Mouse (Mus musculus) spleen, embryonic (tissue): ENCODE measurements around the gene Samd14.

Experiments
- CTCF ChIA-PET: fragments of 350-600 bp; sonication (Branson Sonifier 250); formaldehyde crosslinking; loops from one replicate; lab custom pipeline; 2022; lab: Charles Lee

Samd14 gene

DNA sequence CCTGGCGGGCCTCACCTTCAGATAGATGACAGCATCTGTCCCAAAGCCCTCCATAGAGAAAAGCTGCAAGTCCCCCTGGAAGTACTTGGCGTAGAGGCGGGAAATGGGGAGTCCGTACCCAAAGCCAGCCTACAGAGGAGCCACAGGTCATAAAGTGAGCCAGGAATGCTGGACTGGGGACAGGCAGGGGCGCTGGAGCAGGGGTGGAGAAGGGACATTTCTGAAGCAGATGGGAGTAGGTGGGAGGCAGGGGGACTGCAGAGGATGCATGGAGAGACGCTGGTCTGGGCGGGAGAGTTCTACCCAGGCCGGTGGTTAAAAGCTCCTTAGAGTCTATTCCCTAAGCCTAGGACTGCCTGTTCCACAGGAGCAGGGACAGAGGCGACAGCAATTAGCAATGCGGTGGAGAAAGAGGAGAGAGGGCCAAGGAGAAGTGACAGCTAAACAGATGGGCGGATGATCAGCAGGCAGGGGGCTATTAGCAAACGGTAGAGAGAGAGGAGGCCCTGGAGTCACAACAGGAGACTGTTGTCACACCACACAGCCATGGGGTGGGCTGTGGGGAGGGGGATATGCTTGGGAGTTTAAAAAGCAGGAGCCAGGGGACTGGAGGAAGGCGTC lies 18.3 kb downstream of the Samd14 start:
- CTCF ChIA-PET: no interaction called here

DNA sequence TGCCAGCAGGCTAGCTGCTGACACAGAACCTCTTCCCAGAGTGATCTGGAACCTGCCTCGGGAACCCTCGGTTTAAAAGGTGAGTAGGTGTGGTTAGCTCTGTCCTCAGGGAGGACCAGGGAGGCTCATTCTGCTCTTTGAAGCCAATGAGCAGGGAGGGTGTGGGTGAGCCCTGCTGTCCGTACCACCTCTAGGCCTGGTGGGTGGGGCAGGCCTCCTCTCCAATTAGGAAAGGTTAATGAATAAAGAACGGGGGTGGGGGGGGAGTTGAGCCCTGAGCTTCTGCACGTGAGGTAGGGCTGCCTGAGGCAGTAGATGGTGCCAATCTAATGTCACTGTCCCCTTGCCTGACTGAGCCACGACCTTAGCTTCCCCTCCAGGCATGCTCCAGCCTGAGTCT lies 23.3 kb downstream of the Samd14 start:
- CTCF ChIA-PET: interaction anchor here (0.6 to 1.1 kb wide), 2 partner anchors 14 to 63 kb away, joined by 3 to 4 read pairs; no protein-coding TSS in a partner anchor

- CTCF ChIA-PET: interaction anchor here (0.6 to 1.1 kb wide), 2 partner anchors 13 to 64 kb away, joined by 3 to 4 read pairs; no protein-coding TSS in a partner anchor
These were observed 23.9 kb downstream of the Samd14 start for GRCm38 (mm10) chr11:95033617-95034016.

DNA sequence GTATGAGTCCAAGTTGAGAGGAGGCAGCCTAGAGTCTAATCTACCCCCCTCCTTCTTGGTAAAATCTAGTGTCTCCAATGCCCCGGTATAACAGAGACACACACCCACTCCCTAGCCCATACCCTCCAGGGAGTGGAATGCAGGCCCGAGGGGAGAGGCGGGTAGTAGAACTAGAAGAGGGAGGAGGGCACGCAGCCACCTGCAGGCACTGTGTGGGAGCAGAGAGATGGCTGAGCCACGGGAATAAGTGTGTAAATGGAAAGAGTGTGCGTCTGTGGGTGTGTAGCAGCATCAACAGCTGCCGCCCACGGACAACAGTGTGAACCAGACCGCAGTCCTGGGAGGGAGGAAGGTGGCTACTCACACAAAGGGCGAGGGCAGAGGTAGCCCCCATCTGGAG lies 25.2 kb downstream of the Samd14 start:
- CTCF ChIA-PET: no interaction called here

DNA sequence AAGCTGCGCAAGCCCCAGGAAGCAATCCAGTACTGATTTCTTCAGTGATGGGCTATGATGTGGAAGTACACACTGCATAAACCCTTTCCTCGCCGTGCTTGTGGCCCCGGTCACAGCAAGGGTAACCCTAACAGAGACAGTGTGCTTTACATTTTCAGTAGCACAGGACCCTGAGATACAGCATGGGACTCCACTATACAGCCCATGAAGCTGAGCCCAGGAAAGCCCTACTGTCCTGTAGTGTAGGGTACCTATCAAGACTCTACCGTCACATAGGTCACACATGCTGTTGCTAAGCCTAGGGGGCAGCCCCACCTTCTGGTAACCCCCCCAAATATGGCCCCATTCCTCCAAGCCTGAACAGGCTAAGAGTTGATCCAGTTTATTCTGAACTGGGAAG lies 26.8 kb downstream of the Samd14 start:
- CTCF ChIA-PET: no interaction called here

- CTCF ChIA-PET: no interaction called here
These were observed 27.6 kb downstream of the Samd14 start for GRCm38 (mm10) chr11:95037306-95037705.

DNA sequence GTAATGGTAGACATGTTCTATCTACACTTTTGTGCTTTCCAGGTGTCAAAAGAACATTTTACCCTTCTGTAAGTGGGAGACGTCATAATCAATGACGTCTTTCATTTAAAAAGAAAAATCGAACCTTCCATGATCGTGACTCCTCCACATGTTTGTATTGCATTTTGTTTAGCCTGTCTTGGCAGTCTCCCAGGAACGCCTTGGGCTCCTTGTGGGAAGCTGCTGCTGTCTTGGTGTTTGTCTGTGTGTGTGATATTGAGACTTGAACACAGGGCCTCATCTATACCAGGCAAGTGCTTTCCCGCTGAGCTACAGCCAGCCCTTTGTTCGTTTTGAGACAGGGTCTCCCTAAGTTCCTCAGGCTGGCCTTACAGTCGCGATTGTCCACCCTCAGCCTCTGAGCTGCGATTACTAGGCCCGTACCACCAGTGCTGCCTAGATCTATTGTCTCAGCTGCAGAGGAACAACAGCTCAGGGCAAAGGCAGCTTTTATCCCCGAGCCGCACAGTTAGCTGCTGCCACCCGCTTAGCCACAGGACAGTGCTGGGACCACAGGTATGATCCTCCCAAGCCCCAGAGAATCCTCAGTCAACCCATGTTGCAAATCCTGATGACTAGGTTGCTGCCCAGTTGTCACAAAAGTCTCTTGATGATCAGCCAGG lies 28.6 kb downstream of the Samd14 start:
- CTCF ChIA-PET: no interaction called here

- CTCF ChIA-PET: no interaction called here
These were observed 29.4 kb downstream of the Samd14 start for GRCm38 (mm10) chr11:95038818-95039655.

DNA sequence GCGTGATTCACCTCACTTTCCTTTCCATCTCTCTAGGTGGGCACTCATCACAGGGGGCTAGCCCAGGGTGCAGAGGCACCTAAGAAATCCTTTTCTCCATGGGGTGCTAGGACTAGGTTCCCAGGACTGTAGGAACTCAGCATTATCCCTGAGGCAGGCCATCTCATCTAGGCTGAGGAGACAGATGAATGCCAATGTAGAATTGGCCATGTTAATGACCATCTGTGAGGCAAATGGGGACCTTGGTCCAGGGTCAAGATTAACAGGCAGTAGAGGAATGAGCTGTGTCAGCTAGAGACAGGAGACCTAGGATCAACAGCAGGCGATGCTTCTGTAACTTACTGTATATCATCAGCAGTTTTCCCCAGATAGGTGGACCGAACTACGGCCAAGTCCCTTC lies 30.1 kb downstream of the Samd14 start:
- CTCF ChIA-PET: no interaction called here

- CTCF ChIA-PET: no interaction called here
These were observed 30.9 kb downstream of the Samd14 start for GRCm38 (mm10) chr11:95040491-95041138.

DNA sequence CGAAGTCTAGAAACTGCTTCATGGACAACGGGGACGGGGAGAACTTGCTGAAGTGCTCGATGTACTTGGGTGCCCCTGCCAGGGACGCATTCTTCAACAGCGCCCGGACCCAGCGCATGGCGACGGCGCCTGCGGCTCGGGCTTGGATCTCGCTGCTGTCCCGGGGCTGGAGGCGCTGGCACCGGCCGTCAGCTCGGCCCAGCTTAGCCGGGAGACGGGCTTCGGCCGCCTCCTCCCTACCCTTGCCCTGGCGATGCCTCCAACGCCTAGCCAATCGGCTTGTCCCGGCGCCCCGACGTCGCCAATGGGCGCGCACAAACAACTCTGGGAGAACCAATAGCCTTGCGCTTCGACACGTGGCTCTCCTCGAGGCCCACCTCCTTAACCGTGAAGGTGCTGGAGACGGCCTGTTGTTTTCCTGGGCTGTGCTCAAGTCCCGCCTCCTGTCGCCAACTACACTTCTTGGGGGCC lies 31.5 kb downstream of the Samd14 start, which contains the start of gene Pdk2:
TSS of gene Pdk2 (minus strand) at position 216 of the 471 bp plus-strand sequence.
- CTCF ChIA-PET: no interaction called here

DNA sequence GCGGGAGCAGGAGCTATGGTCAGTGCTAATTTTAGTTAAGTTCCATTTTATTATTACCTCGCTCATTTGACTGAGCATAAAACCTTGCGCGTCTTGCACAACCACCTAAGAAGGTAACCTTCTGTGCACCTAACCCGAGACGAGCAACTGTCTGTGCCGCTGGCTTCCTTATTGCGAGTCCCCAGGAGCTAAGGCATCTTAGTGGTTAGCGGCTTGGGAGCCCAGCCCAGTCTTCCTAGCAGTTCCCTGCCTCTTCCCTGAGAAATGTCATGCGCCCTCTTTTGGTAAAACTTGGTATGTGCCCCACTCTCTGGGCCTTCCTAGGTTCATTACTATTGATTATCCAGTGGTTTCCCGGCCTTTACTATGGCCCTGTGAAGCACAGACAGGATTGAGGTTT lies 32.4 kb downstream of the Samd14 start:
- CTCF ChIA-PET: no interaction called here

DNA sequence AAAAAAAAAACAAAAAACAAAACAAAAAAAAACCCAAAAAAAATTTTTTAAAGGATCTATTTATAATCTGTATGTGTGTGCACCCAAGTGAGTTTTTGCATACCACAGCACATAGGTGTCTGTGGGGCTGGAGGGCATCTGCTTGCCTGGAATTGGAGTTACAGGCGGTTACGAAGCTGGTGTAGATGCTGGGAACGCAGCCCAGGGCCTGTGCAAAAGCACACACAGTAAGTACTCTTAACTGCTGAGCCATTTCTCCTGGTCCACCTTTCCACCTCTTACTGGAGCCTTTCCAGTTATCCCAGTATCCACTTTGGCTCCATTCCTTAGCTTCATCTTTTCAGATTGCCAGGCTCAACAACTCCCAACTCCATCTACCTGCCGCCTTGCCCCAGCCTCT lies 33.4 kb downstream of the Samd14 start:
- CTCF ChIA-PET: interaction anchor here (0.6 kb wide), 1 partner anchor 34 kb away, joined by 6 read pairs; no protein-coding TSS in a partner anchor

DNA sequence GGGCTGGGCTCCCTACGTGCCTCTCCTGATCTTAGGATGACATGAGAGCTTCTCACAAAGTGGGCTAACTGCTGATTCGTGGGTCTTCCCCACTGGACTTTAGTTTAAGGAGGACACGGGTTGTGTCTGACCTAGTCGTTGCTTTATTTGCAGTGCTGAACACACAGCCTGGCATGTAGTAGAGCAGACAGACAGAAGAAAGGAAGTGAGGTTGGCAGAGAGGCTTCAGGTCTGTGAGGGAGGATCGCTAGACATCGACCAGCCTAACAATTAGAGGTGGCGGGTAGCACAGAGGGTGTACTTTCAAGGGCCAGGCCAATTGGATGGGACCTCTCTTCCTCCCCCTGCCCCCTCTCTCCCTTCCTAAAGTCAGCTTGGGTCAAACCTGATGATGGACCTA lies 33.9 kb downstream of the Samd14 start:
- CTCF ChIA-PET: interaction anchor here (0.6 kb wide), 1 partner anchor 35 kb away, joined by 6 read pairs; no protein-coding TSS in a partner anchor

GRCm38 (mm10) chr11:95044185-95044870 lies 34.6 kb downstream of the Samd14 start:
- CTCF ChIA-PET: no interaction called here

DNA sequence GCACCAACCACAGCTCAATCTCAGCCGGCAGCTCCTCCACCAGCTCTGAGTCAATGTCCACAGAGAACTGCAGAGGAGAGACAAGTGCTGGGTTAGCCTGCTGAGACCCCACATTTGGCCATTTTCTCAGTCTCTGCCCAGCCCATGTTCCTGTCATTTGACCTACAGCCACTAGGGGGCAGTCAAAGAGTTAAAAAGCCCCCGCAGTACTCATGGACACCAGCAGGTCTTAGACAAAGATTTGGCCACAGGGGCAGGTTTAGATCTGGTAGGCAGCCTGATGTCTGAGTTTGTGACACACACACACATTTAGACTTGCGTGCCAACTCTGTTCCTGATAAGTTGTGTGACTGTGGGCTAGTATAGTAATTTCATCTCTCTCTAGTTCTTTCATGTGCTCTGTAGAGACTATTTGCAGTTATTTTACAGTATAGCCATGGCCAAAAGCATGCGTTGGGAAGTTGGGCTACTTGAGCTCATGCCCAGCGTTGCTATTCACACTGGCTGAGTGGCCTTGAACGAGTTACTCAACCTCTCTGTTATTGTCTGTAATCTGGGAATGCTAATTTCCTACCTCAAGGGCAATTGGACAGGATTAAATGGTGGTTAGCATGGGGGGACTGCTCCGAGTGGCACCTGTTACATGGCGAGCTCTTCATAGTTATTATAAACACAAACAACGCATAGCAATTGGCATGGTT lies 37.5 kb downstream of the Samd14 start:
- CTCF ChIA-PET: interaction anchor here (0.8 to 1.0 kb wide), 2 partner anchors 14 to 27 kb away, joined by 3 read pairs; no protein-coding TSS in a partner anchor

GRCm38 (mm10) chr11:95053062-95053461 lies 43.4 kb downstream of the Samd14 start:
- CTCF ChIA-PET: no interaction called here

DNA sequence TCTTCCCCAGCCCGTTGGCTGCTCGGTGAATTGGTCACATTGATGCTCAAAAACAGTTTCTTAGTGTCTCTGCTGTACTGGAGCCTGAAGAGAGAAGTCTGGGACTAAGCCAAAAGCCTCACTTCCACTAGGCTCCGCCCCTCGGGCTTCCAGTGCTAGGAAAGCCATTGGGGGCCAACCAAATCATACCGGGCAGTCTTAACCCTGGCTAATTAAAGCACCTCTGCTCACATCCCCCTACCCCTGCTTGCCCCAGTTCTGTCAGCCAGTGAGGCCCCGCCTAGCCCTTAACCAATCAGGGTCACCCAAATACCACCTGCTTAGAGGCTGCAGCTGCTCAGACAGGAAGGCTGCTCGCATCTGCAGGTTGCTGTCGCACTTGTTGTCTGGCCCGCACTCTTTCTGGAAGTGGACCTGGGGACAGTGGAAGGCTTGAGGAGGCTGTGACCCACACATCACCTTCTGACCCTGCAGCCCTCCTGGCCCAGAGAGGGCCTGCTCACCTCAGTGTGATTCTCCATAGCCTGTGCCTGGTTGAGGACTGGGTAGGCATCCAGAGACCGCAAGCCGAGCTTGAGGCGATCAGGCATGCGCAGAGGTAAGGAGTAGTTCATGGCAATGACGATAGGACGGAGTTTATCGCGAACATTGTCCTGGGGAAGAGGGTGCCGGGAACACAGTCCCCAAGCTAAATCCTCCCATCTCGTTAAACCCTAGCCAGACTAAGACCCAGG lies 47.3 kb downstream of the Samd14 start:
- CTCF ChIA-PET: no interaction called here

GRCm38 (mm10) chr11:95069226-95069957 lies 59.7 kb downstream of the Samd14 start:
- CTCF ChIA-PET: interaction anchor here (0.6 kb wide), 1 partner anchor 226 kb away, joined by 3 read pairs; no protein-coding TSS in a partner anchor
